Mouse (Mus musculus) thymus, adult 2 months (tissue): ENCODE measurements around the gene Dbil5.

Source experiments
- CTCF ChIP-seq: fragments of 200-500 bp; IDR thresholded peaks from 2 replicates; pipeline ENCODE4 v1.5.1; 2012; ENCODE audit warnings: mild to moderate bottlenecking, control low read depth, low read length, moderate library complexity, borderline replicate concordance; ENCODE audit not compliant: control insufficient read depth, poor library complexity, insufficient read depth; ENCODE audit errors: extremely low read depth
- POLR2A ChIP-seq: fragments of 200-500 bp; IDR thresholded peaks from 2 replicates; pipeline ENCODE4 v1.6.1; 2012; ENCODE audit warnings: mild to moderate bottlenecking, low read length, control low read depth, moderate library complexity; ENCODE audit not compliant: control insufficient read depth, poor library complexity, insufficient read depth; ENCODE audit errors: extremely low read depth

DNA sequence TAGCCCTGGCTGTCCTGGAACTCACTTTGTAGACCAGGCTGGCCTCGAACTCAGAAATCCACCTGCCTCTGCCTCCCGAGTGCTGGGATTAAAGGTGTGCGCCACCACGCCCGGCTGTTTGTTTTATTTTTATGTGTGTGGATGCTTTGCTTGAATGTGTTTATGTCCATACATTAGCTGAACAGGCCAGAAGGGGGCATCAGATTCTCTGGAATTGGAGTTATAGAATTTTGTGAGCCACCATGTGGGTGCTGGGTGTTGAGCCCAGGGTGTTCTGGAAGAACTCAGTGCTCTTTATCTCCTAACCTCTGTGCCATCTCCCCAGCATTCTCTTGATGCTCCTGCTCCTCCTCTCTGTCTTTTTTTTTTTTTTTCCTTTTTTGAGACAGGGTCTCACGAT lies 30.5 kb upstream of the Dbil5 start:
- no peak for TF ChIP-seq CTCF
- TF ChIP-seq POLR2A: no peak
